Mouse (Mus musculus) liver, embryonic 12.5 days (tissue): ENCODE data around the gene Slc52a3. TPM values are rescaled to one million over a fixed set of nuclear protein-coding genes. Genes with fewer than 3 reads are reported as not detected.
A peak's percentile ranks its signal among the peaks of the same experiment; 100 is the strongest.

Experiments
- ATAC-seq: fragments of 200-750 bp; cut with Nextera tagmentation; 2 replicates; pipeline ENCODE4 v1.8.0; 2017; ENCODE audit warnings: moderate number of reproducible peaks, mild to moderate bottlenecking, moderate library complexity
- H3K27ac ChIP-seq: fragments of 300-500 bp; sonication (generic); 2 replicates; pipeline ENCODE4 v1.5.1; 2016; ENCODE audit warnings: mild to moderate bottlenecking
- H3K27me3 ChIP-seq: fragments of 300-500 bp; sonication (generic); replicated peaks from 2 replicates; pipeline ENCODE4 v1.6.1; 2016; ENCODE audit warnings: mild to moderate bottlenecking, moderate library complexity
- H3K36me3 ChIP-seq: fragments of 300-500 bp; sonication (generic); 2 replicates; pipeline ENCODE4 v1.6.1; 2016; ENCODE audit warnings: mild to moderate bottlenecking, moderate library complexity
- H3K4me1 ChIP-seq: fragments of 300-500 bp; sonication (generic); 2 replicates; pipeline ENCODE4 v1.6.1; 2016
- H3K4me2 ChIP-seq: fragments of 300-500 bp; sonication (generic); 2 replicates; pipeline ENCODE4 v1.6.1; 2016; ENCODE audit warnings: mild to moderate bottlenecking, moderate library complexity
- H3K4me3 ChIP-seq: fragments of 300-500 bp; sonication (generic); 2 replicates; pipeline ENCODE4 v1.5.1; 2016; ENCODE audit warnings: mild to moderate bottlenecking, moderate library complexity
- H3K9ac ChIP-seq: fragments of 300-500 bp; sonication (generic); 2 replicates; pipeline ENCODE4 v1.6.1; 2016; ENCODE audit warnings: mild to moderate bottlenecking, moderate library complexity
- H3K9me3 ChIP-seq: fragments of 300-500 bp; sonication (generic); replicated peaks from 2 replicates; pipeline ENCODE4 v1.6.1; 2016; ENCODE audit warnings: mild to moderate bottlenecking, moderate library complexity
- WGBS: fragments of 180-500 bp; shearing (Covaris S2); methylation state at CpG from one replicate; pipeline ENCODE4 v1.1.7; 2016; ENCODE audit not compliant: insufficient replicate concordance; 5-methylcytosine and 5-hydroxymethylcytosine counted together
- polyA plus RNA-seq: library from polyadenylated mRNA; unstranded; fragments of >200 nt; fragmentation: Nextera tagmentation; extraction: Ambion mirVana; gene quantifications from 2 replicates; pipeline ENCODE4 v1.2.1, GENCODE M21; 2016

Gene Slc52a3
- polyA plus RNA-seq, 1 experiment from 2014 or later, result 1.3 TPM

- peaks cover 93% of the 10 kb centered on the region for H3K27me3 ChIP-seq
- peaks cover 8% of the 10 kb centered on the region; the same call in 1 of the 2 replicates for H3K9me3 ChIP-seq
- 48% methylated on average over 5 of the region's 5 CpGs for WGBS
Measured at GRCm38 (mm10) chr2:152030986-152031385, 34.7 kb downstream of the Slc52a3 start.

GRCm38 (mm10) chr2:152040101-152040500 is 43.8 kb downstream of the Slc52a3 start:
- H3K9me3 ChIP-seq, result peaks cover 8% of the 10 kb centered on the region; the same call in 1 of the 2 replicates
- no peak overlapping the region for H3K4me3 ChIP-seq
- H3K9ac ChIP-seq, result no peak overlapping the region
- H3K36me3 ChIP-seq, result no peaks in the 10 kb centered on the region
- no peak overlapping the region for H3K4me2 ChIP-seq
- ATAC-seq, result no peak
- peaks cover 64% of the 10 kb centered on the region for H3K27me3 ChIP-seq
- no peaks in the 10 kb centered on the region for H3K4me1 ChIP-seq
- no peak overlapping the region for H3K27ac ChIP-seq

More at GRCm38 (mm10) chr2:152030986-152031385, 34.7 kb downstream of the Slc52a3 start:
- no peak for ATAC-seq
- Histone ChIP-seq H3K4me2 (no peak overlapping the region), H3K9ac (no peak overlapping the region), H3K4me3 (no peak overlapping the region), H3K4me1 (peaks cover 7% of the 10 kb centered on the region), H3K36me3 (no peaks in the 10 kb centered on the region), H3K27ac (no peak overlapping the region)

- Histone ChIP-seq H3K27ac (no peak overlapping the region), H3K9me3 (no peaks in the 10 kb centered on the region), H3K27me3 (peaks cover 96% of the 10 kb centered on the region), H3K9ac (no peak overlapping the region), H3K36me3 (no peaks in the 10 kb centered on the region), H3K4me3 (no peak overlapping the region), H3K4me1 (peaks cover 17% of the 10 kb centered on the region), H3K4me2 (no peak overlapping the region)
- WGBS, result 2% methylated on average over 25 of the region's 25 CpGs
- ATAC-seq, result no peak
Measured at GRCm38 (mm10) chr2:152047116-152048002, 51.0 kb downstream of the Slc52a3 start.

DNA sequence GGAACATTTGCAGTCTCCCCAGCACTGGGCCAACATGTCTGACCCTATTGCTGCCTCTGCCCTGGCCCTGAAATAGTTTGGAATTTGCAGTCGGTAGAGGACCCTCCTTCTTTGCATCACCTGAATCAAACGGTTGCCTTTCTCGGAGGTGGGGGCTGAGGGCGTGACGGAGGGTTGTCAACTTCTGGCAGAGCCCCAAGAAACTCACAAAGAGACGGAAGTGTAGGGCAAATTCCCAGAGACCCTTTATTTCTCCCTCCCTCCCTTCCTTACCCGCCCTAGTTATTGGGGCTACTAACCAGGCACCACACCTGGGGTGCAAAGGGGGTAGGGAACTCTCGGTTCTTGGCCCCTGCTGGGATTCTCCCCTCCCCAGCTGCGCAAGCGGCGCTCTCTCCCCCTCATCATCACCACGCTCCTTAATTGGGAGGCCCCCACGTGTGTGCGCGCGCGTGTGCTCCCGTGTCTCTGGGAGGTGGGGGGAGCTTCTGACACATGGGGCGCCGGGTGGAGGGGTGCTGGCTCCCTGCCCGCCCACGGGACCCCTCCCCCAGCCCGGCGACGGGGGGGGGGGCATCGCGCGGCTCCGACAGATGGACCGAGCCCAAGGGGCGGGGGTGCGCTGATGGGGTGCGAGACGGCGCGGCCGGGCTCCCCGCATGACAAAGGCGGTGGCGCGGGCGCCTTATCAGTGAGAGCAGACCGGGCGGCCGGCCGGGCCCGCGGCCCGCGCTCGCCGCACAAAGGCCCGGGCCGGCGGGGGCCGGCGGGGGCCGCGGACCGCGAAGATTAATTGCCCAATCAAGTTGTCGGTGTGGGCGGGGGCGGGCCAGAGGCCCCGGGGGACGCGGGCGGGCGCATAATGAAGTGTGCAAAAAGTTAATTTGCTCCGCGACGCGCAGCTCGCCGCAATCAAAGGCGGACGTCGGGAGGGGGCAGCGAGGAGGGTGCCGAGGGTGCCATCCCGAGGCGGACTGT is 52.0 kb downstream of the Slc52a3 start:
- no peak overlapping the region for H3K27ac ChIP-seq

GRCm38 (mm10) chr2:152048981-152049441 is 52.7 kb downstream of the Slc52a3 start:
- Histone ChIP-seq H3K4me1 (peaks cover 17% of the 10 kb centered on the region), H3K27me3 (peaks cover 100% of the 10 kb centered on the region), H3K4me2 (peak overlapping the region; percentile 71), H3K27ac (no peak overlapping the region), H3K36me3 (no peaks in the 10 kb centered on the region), H3K9me3 (no peaks in the 10 kb centered on the region), H3K4me3 (peak overlapping the region; percentile 48), H3K9ac (peak overlapping the region; percentile 17; the same call in 1 of the 2 replicates)
- ATAC-seq, result peak; percentile 17; the same call in 1 of the 2 replicates
- under 1% methylated on average over 24 of the region's 24 CpGs for WGBS

More for the DNA sequence above, 52.0 kb downstream of the Slc52a3 start:
- H3K4me3 ChIP-seq, result peak overlapping the region; percentile 48
- WGBS, result 2% methylated on average over 64 of the region's 82 CpGs
- H3K27me3 ChIP-seq, result peaks cover 100% of the 10 kb centered on the region
- H3K4me1 ChIP-seq, result peaks cover 17% of the 10 kb centered on the region
- ATAC-seq, result peak; percentile 36; the same call in 1 of the 2 replicates
- H3K9ac ChIP-seq, result peak overlapping the region; percentile 17; the same call in 1 of the 2 replicates
- peak overlapping the region; percentile 71 for H3K4me2 ChIP-seq
- H3K36me3 ChIP-seq, result no peaks in the 10 kb centered on the region
- no peaks in the 10 kb centered on the region for H3K9me3 ChIP-seq

DNA sequence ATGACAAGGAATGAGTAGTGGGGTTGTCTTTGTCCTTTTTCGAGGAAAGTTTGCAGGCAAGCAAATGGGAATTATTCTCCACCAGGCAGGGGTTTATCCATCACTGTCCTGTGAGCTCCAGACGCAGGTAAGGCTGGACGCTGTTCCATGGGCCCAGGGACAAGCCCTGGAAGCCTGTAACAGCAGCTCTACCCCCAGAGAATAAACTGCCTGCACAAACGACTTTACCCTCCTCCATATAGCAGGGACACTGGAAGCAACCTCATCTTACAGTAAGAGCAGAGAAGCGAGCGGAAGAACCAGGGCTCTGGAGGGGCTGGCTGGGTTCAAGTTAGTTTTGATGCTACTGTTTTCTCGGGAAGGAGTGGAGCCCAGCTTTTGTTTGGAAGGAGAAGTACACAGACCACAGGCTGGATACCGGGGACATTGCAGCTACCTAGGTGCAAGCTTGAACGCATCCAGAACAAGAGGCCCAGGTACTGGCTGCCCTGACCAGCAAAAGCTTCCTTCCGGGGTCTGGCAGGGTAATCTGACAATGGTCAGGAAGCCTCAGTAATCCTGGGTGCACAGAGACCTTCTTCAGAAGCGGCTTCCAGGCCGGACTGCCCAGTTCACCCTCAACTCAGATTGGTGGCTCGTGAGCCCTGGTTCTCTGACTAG is 53.4 kb downstream of the Slc52a3 start:
- no peak for ATAC-seq
- Histone ChIP-seq H3K27ac (no peak overlapping the region), H3K36me3 (no peaks in the 10 kb centered on the region), H3K9me3 (no peaks in the 10 kb centered on the region), H3K27me3 (peaks cover 100% of the 10 kb centered on the region), H3K4me2 (no peak overlapping the region), H3K9ac (no peak overlapping the region), H3K4me3 (no peak overlapping the region), H3K4me1 (peaks cover 17% of the 10 kb centered on the region)
- whole genome bisulfite sequencing, result 7% methylated on average over 13 of the region's 13 CpGs

GRCm38 (mm10) chr2:152050316-152050715 is 54.0 kb downstream of the Slc52a3 start:
- no peaks in the 10 kb centered on the region for H3K9me3 ChIP-seq
- H3K27me3 ChIP-seq, result peaks cover 100% of the 10 kb centered on the region
- H3K4me3 ChIP-seq, result no peak overlapping the region
- H3K36me3 ChIP-seq, result no peaks in the 10 kb centered on the region
- WGBS, result 11% methylated on average over 7 of the region's 7 CpGs
- peaks cover 17% of the 10 kb centered on the region for H3K4me1 ChIP-seq
- no peak overlapping the region for H3K27ac ChIP-seq
- no peak for ATAC-seq
- H3K9ac ChIP-seq, result no peak overlapping the region
- H3K4me2 ChIP-seq, result no peak overlapping the region

GRCm38 (mm10) chr2:152051985-152052384 is 55.7 kb downstream of the Slc52a3 start:
- Histone ChIP-seq H3K4me2 (no peak overlapping the region), H3K36me3 (no peaks in the 10 kb centered on the region), H3K4me3 (no peak overlapping the region), H3K4me1 (peaks cover 17% of the 10 kb centered on the region), H3K27ac (no peak overlapping the region), H3K9me3 (no peaks in the 10 kb centered on the region), H3K27me3 (peaks cover 100% of the 10 kb centered on the region), H3K9ac (no peak overlapping the region)
- WGBS, result 35% methylated on average over 3 of the region's 3 CpGs
- no peak for ATAC-seq

- Histone ChIP-seq H3K9ac (no peak overlapping the region), H3K4me2 (no peak overlapping the region), H3K4me1 (no peaks in the 10 kb centered on the region), H3K36me3 (no peaks in the 10 kb centered on the region), H3K27me3 (peaks cover 85% of the 10 kb centered on the region), H3K4me3 (no peak overlapping the region), H3K9me3 (no peaks in the 10 kb centered on the region), H3K27ac (no peak overlapping the region)
- 52% methylated on average over 1 of the region's 1 CpGs for WGBS
- ATAC-seq, result no peak
Measured at GRCm38 (mm10) chr2:152055406-152055805, 59.1 kb downstream of the Slc52a3 start.

GRCm38 (mm10) chr2:152056368-152057251 is 60.3 kb downstream of the Slc52a3 start:
- Histone ChIP-seq H3K36me3 (no peaks in the 10 kb centered on the region), H3K9me3 (no peaks in the 10 kb centered on the region), H3K9ac (no peak overlapping the region), H3K27me3 (peaks cover 78% of the 10 kb centered on the region), H3K27ac (no peak overlapping the region), H3K4me2 (no peak overlapping the region), H3K4me1 (no peaks in the 10 kb centered on the region), H3K4me3 (no peak overlapping the region)
- WGBS, result 55% methylated on average over 20 of the region's 22 CpGs
- no peak for ATAC-seq

- H3K27me3 ChIP-seq, result peaks cover 72% of the 10 kb centered on the region
- 64% methylated on average over 9 of the region's 9 CpGs for WGBS
- no peak overlapping the region for H3K4me3 ChIP-seq
- no peak overlapping the region for H3K9ac ChIP-seq
- no peak overlapping the region for H3K4me2 ChIP-seq
- H3K4me1 ChIP-seq, result no peaks in the 10 kb centered on the region
- H3K9me3 ChIP-seq, result no peaks in the 10 kb centered on the region
- no peaks in the 10 kb centered on the region for H3K36me3 ChIP-seq
- no peak for ATAC-seq
- H3K27ac ChIP-seq, result no peak overlapping the region
Measured at GRCm38 (mm10) chr2:152057252-152057563, 60.9 kb downstream of the Slc52a3 start.
